Mouse (Mus musculus): ENCODE measurements around the gene Ptpn5. TPM values are rescaled to one million over a fixed set of nuclear protein-coding genes. Genes with fewer than 3 reads are reported as not detected.

The Ptpn5 gene
- total and polyA plus RNA-seq, 3 experiments = 0.11 TPM; not detected in 2

- Histone ChIP-seq H3K27me3 (ENCODE audit: insufficient read depth, low read length) (peaks cover 27% of the 10 kb centered on the region), H3K9me3 (replicated peaks) (no peaks in the 10 kb centered on the region), H3K4me3 (ENCODE audit: low read depth, low read length) (no peak overlapping the region), H3K4me1 (ENCODE audit: insufficient read depth, low read depth, low read length) (no peaks in the 10 kb centered on the region; the same call in 1 of the 2 replicates), H3K36me3 (replicated peaks) (no peaks in the 10 kb centered on the region)
- DNase-seq (ENCODE audit: low spot score) (no peak), ATAC-seq (ENCODE audit: extremely low read depth, insufficient number of reproducible peaks, low FRiP score, poor library complexity, severe bottlenecking) (no peak)
- TF ChIP-seq POLR2AphosphoS5 (IDR thresholded peaks at IDR 0.05; ENCODE audit: insufficient replicate concordance, low read depth, low read length) (no peak), GATA2 (IDR thresholded peaks at IDR 0.05; ENCODE audit: borderline replicate concordance, low read depth, low read length) (no peak), GATA1 (IDR thresholded peaks at IDR 0.05; ENCODE audit: borderline replicate concordance, low read length) (no peak), CTCF (IDR thresholded peaks at IDR 0.05; ENCODE audit: low read depth, low read length) (no peak), TAL1 (conservative IDR thresholded peaks at IDR 0.05; ENCODE audit: low read depth, low read length) (no peak)
Observed at GRCm38 (mm10) chr7:47094969-47095368, 38.5 kb downstream of the Ptpn5 start.

GRCm38 (mm10) chr7:47093935-47094334, 39.5 kb downstream of the Ptpn5 start:
- DNase-seq (ENCODE audit: low spot score) = no peak
- Histone ChIP-seq H3K9me3 (replicated peaks) (no peaks in the 10 kb centered on the region), H3K4me1 (ENCODE audit: insufficient read depth, low read depth, low read length) (no peaks in the 10 kb centered on the region; the same call in 1 of the 2 replicates), H3K36me3 (replicated peaks) (no peaks in the 10 kb centered on the region), H3K27me3 (ENCODE audit: insufficient read depth, low read length) (peaks cover 32% of the 10 kb centered on the region), H3K4me3 (ENCODE audit: low read depth, low read length) (no peak overlapping the region)
- ATAC-seq (ENCODE audit: extremely low read depth, insufficient number of reproducible peaks, low FRiP score, poor library complexity, severe bottlenecking) = no peak
- TF ChIP-seq POLR2AphosphoS5 (IDR thresholded peaks at IDR 0.05; ENCODE audit: insufficient replicate concordance, low read depth, low read length) (no peak), CTCF (IDR thresholded peaks at IDR 0.05; ENCODE audit: low read depth, low read length) (no peak), TAL1 (conservative IDR thresholded peaks at IDR 0.05; ENCODE audit: low read depth, low read length) (no peak), GATA1 (IDR thresholded peaks at IDR 0.05; ENCODE audit: borderline replicate concordance, low read length) (no peak), GATA2 (IDR thresholded peaks at IDR 0.05; ENCODE audit: borderline replicate concordance, low read depth, low read length) (no peak)

- ATAC-seq (ENCODE audit: extremely low read depth, insufficient number of reproducible peaks, low FRiP score, poor library complexity, severe bottlenecking) = no peak
- no peak for DNase-seq (ENCODE audit: low spot score)
- H3K36me3 ChIP-seq (replicated peaks) = no peaks in the 10 kb centered on the region
- no peaks in the 10 kb centered on the region for H3K9me3 ChIP-seq (replicated peaks)
- TF ChIP-seq GATA1 (IDR thresholded peaks at IDR 0.05; ENCODE audit: borderline replicate concordance, low read length) = no peak
- TF ChIP-seq CTCF (IDR thresholded peaks at IDR 0.05; ENCODE audit: low read depth, low read length) = no peak
- TF ChIP-seq GATA2 (IDR thresholded peaks at IDR 0.05; ENCODE audit: borderline replicate concordance, low read depth, low read length) = no peak
- TF ChIP-seq POLR2AphosphoS5 (IDR thresholded peaks at IDR 0.05; ENCODE audit: insufficient replicate concordance, low read depth, low read length) = no peak
- TF ChIP-seq TAL1 (conservative IDR thresholded peaks at IDR 0.05; ENCODE audit: low read depth, low read length) = no peak
- H3K4me1 ChIP-seq (ENCODE audit: insufficient read depth, low read depth, low read length) = no peaks in the 10 kb centered on the region
- peaks cover 54% of the 10 kb centered on the region for H3K27me3 ChIP-seq (ENCODE audit: insufficient read depth, low read length)
- H3K4me3 ChIP-seq (ENCODE audit: low read depth, low read length) = no peak overlapping the region
Observed at GRCm38 (mm10) chr7:47085075-47085474, 48.4 kb downstream of the Ptpn5 start.

- TF ChIP-seq CTCF (IDR thresholded peaks at IDR 0.05; ENCODE audit: low read depth, low read length) (peak; percentile 59), GATA2 (IDR thresholded peaks at IDR 0.05; ENCODE audit: borderline replicate concordance, low read depth, low read length) (no peak), TAL1 (conservative IDR thresholded peaks at IDR 0.05; ENCODE audit: low read depth, low read length) (no peak)
- H3K4me3 ChIP-seq (ENCODE audit: low read depth, low read length) = no peak overlapping the region
- no peaks in the 10 kb centered on the region for H3K36me3 ChIP-seq (replicated peaks)
- no peaks in the 10 kb centered on the region for H3K4me1 ChIP-seq (ENCODE audit: insufficient read depth, low read depth, low read length)
- H3K9me3 ChIP-seq (replicated peaks) = no peaks in the 10 kb centered on the region
- DNase-seq (ENCODE audit: low spot score) = no peak
- peak; percentile 34; the same call in 1 of the 2 replicates for ATAC-seq (ENCODE audit: extremely low read depth, insufficient number of reproducible peaks, low FRiP score, poor library complexity, severe bottlenecking)
- H3K27me3 ChIP-seq (ENCODE audit: insufficient read depth, low read length) = peaks cover 55% of the 10 kb centered on the region
Observed at GRCm38 (mm10) chr7:47081277-47081676, 52.2 kb downstream of the Ptpn5 start.

DNA sequence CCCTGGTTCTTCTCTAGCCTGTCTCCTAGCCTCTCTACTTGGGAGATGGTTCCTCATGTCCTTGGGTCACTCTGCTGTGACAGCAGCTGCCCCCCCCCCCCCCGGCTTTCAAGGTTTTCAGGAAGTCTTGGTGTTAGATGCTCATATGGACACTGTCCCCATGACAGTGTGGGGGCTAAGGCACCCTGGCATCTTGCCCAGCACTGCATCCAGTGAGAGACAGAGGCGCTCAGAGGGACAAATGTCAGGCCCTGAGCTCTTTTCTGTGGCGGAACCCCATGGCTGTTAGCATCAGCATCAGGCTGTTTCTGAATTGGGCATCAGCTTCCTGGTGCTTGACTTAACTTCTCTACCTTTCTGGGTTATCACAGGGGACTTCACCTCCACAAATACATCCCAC, 52.6 kb downstream of the Ptpn5 start:
- Histone ChIP-seq H3K4me3 (ENCODE audit: low read depth, low read length) (no peak overlapping the region), H3K9me3 (replicated peaks) (no peaks in the 10 kb centered on the region), H3K36me3 (replicated peaks) (no peaks in the 10 kb centered on the region), H3K27me3 (ENCODE audit: insufficient read depth, low read length) (peaks cover 57% of the 10 kb centered on the region), H3K4me1 (ENCODE audit: insufficient read depth, low read depth, low read length) (no peaks in the 10 kb centered on the region)
- no peak for TF ChIP-seq POLR2AphosphoS5 (IDR thresholded peaks at IDR 0.05; ENCODE audit: insufficient replicate concordance, low read depth, low read length)
- TF ChIP-seq CTCF (IDR thresholded peaks at IDR 0.05; ENCODE audit: low read depth, low read length) = no peak
- TF ChIP-seq GATA1 (IDR thresholded peaks at IDR 0.05; ENCODE audit: borderline replicate concordance, low read length) = no peak
- no peak for TF ChIP-seq GATA2 (IDR thresholded peaks at IDR 0.05; ENCODE audit: borderline replicate concordance, low read depth, low read length)
- no peak for TF ChIP-seq TAL1 (conservative IDR thresholded peaks at IDR 0.05; ENCODE audit: low read depth, low read length)
- DNase-seq (ENCODE audit: low spot score) (no peak), ATAC-seq (ENCODE audit: extremely low read depth, insufficient number of reproducible peaks, low FRiP score, poor library complexity, severe bottlenecking) (no peak)

DNA sequence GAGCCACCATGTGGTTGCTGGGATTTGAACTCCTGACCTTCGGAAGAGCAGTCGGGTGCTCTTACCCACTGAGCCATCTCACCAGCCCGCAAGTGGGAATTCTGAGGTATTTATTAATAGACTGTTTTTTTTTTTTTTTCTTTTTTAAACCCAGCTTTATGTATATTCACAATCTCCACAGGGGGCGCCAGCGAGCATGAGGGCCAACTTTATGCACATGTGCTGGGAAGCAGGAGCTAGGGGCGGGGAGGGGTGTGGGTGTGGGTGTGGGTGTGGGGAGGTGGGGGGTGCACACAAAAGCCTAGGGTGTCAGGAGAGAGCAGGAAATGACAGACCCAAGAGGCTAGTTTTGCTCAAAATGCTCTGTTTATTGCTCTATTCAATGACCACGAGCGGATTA, 56.0 kb downstream of the Ptpn5 start:
- no peaks in the 10 kb centered on the region for H3K36me3 ChIP-seq (replicated peaks)
- no peaks in the 10 kb centered on the region for H3K4me1 ChIP-seq (ENCODE audit: insufficient read depth, low read depth, low read length)
- peaks cover 70% of the 10 kb centered on the region for H3K27me3 ChIP-seq (ENCODE audit: insufficient read depth, low read length)
- TF ChIP-seq CTCF (IDR thresholded peaks at IDR 0.05; ENCODE audit: low read depth, low read length) = no peak
- no peak for TF ChIP-seq GATA2 (IDR thresholded peaks at IDR 0.05; ENCODE audit: borderline replicate concordance, low read depth, low read length)
- no peak for TF ChIP-seq TAL1 (conservative IDR thresholded peaks at IDR 0.05; ENCODE audit: low read depth, low read length)
- TF ChIP-seq GATA1 (IDR thresholded peaks at IDR 0.05; ENCODE audit: borderline replicate concordance, low read length) = no peak
- no peak for TF ChIP-seq POLR2AphosphoS5 (IDR thresholded peaks at IDR 0.05; ENCODE audit: insufficient replicate concordance, low read depth, low read length)
- H3K4me3 ChIP-seq (ENCODE audit: low read depth, low read length) = no peak overlapping the region
- no peaks in the 10 kb centered on the region for H3K9me3 ChIP-seq (replicated peaks)
- DNase-seq (ENCODE audit: low spot score) (no peak), ATAC-seq (ENCODE audit: extremely low read depth, insufficient number of reproducible peaks, low FRiP score, poor library complexity, severe bottlenecking) (no peak)
